Mouse (Mus musculus) ES-Bruce4 (cell line): Measurements from ENCODE around the gene Uts2r.

Experiments
- CTCF ChIP-seq: IDR thresholded peaks from one replicate; pipeline ENCODE4 v1.8.1; 2011; ENCODE audit warnings: low read depth, low read length
- EP300 ChIP-seq: IDR thresholded peaks from 2 replicates; pipeline ENCODE4 v1.6.1; 2011; ENCODE audit warnings: low read depth, low read length; ENCODE audit not compliant: insufficient read depth
- POLR2A ChIP-seq: IDR thresholded peaks from one replicate; pipeline ENCODE4 v1.8.1; 2011; ENCODE audit warnings: low read length; ENCODE audit not compliant: insufficient read depth

- TF ChIP-seq CTCF (no peak), POLR2A (no peak), EP300 (no peak)
These were observed 41.5 kb upstream of the Uts2r start, which contains the start of gene Tex19.2 for GRCm38 (mm10) chr11:121118577-121118976.
